8 mouse cellular contexts compared by ENCODE assay signal in genomic region chr16:45093137-45093731, GRCm38 (mm10). TPM values are rescaled to one million over a fixed set of nuclear protein-coding genes. Genes with fewer than 3 reads are reported as not detected.
A peak's percentile ranks its signal among the peaks of the same experiment; 100 is the strongest.
DNase-seq lines count a peak whose midpoint lies in the region; ATAC-seq and TF ChIP-seq lines count a peak whose summit lies in the region.

Ccdc80 (plus strand) TSS chr16:45093402.

- H3K9ac ChIP-seq in intestine, postnatal 0 days (ENCODE audit: low read depth, low read length) = peak within 1 kb of the TSS; percentile 35; the same call in 1 of the 2 replicates

- 25% methylated on average over 6 of the region's 6 CpGs for WGBS in spleen, adult 2 months
- WGBS in intestine, postnatal 0 days = 19% methylated on average over 6 of the region's 6 CpGs

- H3K4me3 ChIP-seq in spleen, adult 2 months (ENCODE audit: extremely low read depth, insufficient read depth, insufficient read length) = peak within 1 kb of the TSS; percentile 0; the same call in 1 of the 2 replicates
- peak within 1 kb of the TSS; percentile 28 for H3K4me3 ChIP-seq in intestine, postnatal 0 days (ENCODE audit: low read depth, low read length)
- peak within 1 kb of the TSS; percentile 25 for H3K4me3 ChIP-seq in myocyte

- no peak within 1 kb of the TSS for H3K27ac ChIP-seq in spleen, adult 2 months (ENCODE audit: insufficient read depth, low read length)
- peak within 1 kb of the TSS; percentile 11; the same call in 1 of the 2 replicates for H3K27ac ChIP-seq in intestine, postnatal 0 days (ENCODE audit: low read depth, low read length)

- peaks cover 7% of the 10 kb centered on the region for H3K79me2 ChIP-seq in myocyte (ENCODE audit: control insufficient read depth, insufficient read depth)

- peak; percentile 41; the same call in 1 of the 2 replicates for ATAC-seq in intestine, postnatal 0 days

- H3K4me2 ChIP-seq in intestine, postnatal 0 days (replicated peaks; ENCODE audit: low read depth) = peak within 1 kb of the TSS; percentile 57
- peak within 1 kb of the TSS; percentile 99 for H3K4me2 ChIP-seq in myocyte (ENCODE audit: low read depth)

- no peak within 1 kb of the TSS for H3ac ChIP-seq in myocyte (ENCODE audit: control insufficient read depth, insufficient read length)

- TF ChIP-seq CTCF in spleen, adult 2 months (IDR thresholded peaks at IDR 0.05; ENCODE audit: extremely low read depth, insufficient read depth, insufficient read length, insufficient replicate concordance) = no peak
- no peak for TF ChIP-seq CTCF in intestine, postnatal 0 days (IDR thresholded peaks at IDR 0.05; ENCODE audit: low read depth)

- TF ChIP-seq POLR2A in spleen, adult 2 months (IDR thresholded peaks at IDR 0.05; ENCODE audit: low read depth, low read length) = no peak
- no peak for TF ChIP-seq POLR2A in myocyte (IDR thresholded peaks at IDR 0.05; ENCODE audit: insufficient read length, low read depth)

- DNase-seq in spleen, adult 2 months (ENCODE audit: low read depth in 1 of 2, low spot score in 2 of 2) = no peak
- DNase-seq in spleen, adult 18-20 months = no peak
- DNase-seq in embryo, embryonic 11.5 days (ENCODE audit: low read depth, low spot score) = peak; percentile 19
- DNase-seq in heart, adult 18-20 months = peak; percentile 53 to 78
- DNase-seq in right cerebral cortex, postnatal 36 days (ENCODE audit: low spot score in 2 of 2) = no peak
- no peak for DNase-seq in layer of hippocampus, adult 18-20 months (ENCODE audit: low spot score in 2 of 2)

- H3K9me3 ChIP-seq in intestine, postnatal 0 days (ENCODE audit: control insufficient read depth) = no peaks in the 10 kb centered on the region

- H3K27me3 ChIP-seq in spleen, adult 2 months (ENCODE audit: control insufficient read depth, insufficient read depth, low read length) = no peaks in the 10 kb centered on the region
- no peaks in the 10 kb centered on the region for H3K27me3 ChIP-seq in intestine, postnatal 0 days (replicated peaks; ENCODE audit: control insufficient read depth, insufficient read depth, low read length)
- H3K27me3 ChIP-seq in myocyte (ENCODE audit: control insufficient read depth, insufficient read depth, insufficient read length) = no peaks in the 10 kb centered on the region

- H3K36me3 ChIP-seq in spleen, adult 2 months (ENCODE audit: control insufficient read depth, insufficient read depth, low read length) = no peaks in the 10 kb centered on the region
- no peaks in the 10 kb centered on the region for H3K36me3 ChIP-seq in intestine, postnatal 0 days (ENCODE audit: control insufficient read depth, insufficient read depth)
- no peaks in the 10 kb centered on the region for H3K36me3 ChIP-seq in myocyte (ENCODE audit: control insufficient read depth, insufficient read depth)

- H3K4me1 ChIP-seq in spleen, adult 2 months (ENCODE audit: control insufficient read depth, insufficient read depth, insufficient read length) = no peaks in the 10 kb centered on the region; the same call in 1 of the 2 replicates
- no peaks in the 10 kb centered on the region for H3K4me1 ChIP-seq in intestine, postnatal 0 days (replicated peaks; ENCODE audit: control insufficient read depth, insufficient read depth, low read length)

TF ChIP-seq in myocyte, 11 proteins besides CTCF, POLR2A, EP300 and RAD21:
- TF ChIP-seq MYOG (IDR thresholded peaks at IDR 0.05; ENCODE audit: control insufficient read depth in 1 of 3, insufficient read depth in 1 of 3, insufficient read length in 2 of 3, low read depth in 2 of 3) (peak in 1 of 3 experiments; percentile 62), POLR2AphosphoS2 (IDR thresholded peaks at IDR 0.05; ENCODE audit: insufficient read length, low read depth) (no peak), USF1 (IDR thresholded peaks at IDR 0.05; ENCODE audit: low read depth) (no peak)
TF ChIP-seq in myocyte: peak in this region for 1.

RNA-seq across cellular contexts. Expression of gene Ccdc80, which starts in this region (rescaled TPM):
- polyA plus RNA-seq in spleen, adult 2 months (2012; rRNA removed) = 10.5 and 11.3 TPM in 2 replicates
- 10 to 100 TPM; 48.8 to 52.1 TPM for total RNA-seq in heart, adult 18-20 months (2021)
- 37.2 and 37.7 TPM in 2 replicates for polyA plus RNA-seq in intestine, postnatal 0 days (2015; fragmentation: Nextera tagmentation; extraction: Ambion mirVana)
- 21.7 TPM for polyA plus RNA-seq in myocyte (2012; fragmentation: generic; extraction: Trizol)
- total RNA-seq in layer of hippocampus, adult 18-20 months (2021) = 1 to 10 TPM; 1.9 to 3.1 TPM

Comparison
In these comparisons a context has a peak if more than half of its experiments do, and no peak if none do; other contexts are left out.
1. RNA of gene Ccdc80 (total RNA-seq): 48.8 to 52.1 TPM in heart, adult 18-20 months; 1.9 to 3.1 TPM in layer of hippocampus, adult 18-20 months; every median in the first group is over 10 times any median in the second.
2. DNase-seq: peak in embryo, embryonic 11.5 days (single experiment) and heart, adult 18-20 months (2 of 2); none in spleen, adult 2 months (0 of 2), spleen, adult 18-20 months (0 of 2), right cerebral cortex, postnatal 36 days (0 of 2) and layer of hippocampus, adult 18-20 months (0 of 2).
3. Peak in every context shown above with its lines, with median percentiles within 50 percentile points of each other: H3K4me3 ChIP-seq.